Mouse (Mus musculus): ENCODE measurements around the gene Trp53rka.
"Not testable (repeated sequence)": the region's sequence is repeated elsewhere in the genome, so short reads cannot be mapped to it uniquely, and the experiment has no call there.

DNA sequence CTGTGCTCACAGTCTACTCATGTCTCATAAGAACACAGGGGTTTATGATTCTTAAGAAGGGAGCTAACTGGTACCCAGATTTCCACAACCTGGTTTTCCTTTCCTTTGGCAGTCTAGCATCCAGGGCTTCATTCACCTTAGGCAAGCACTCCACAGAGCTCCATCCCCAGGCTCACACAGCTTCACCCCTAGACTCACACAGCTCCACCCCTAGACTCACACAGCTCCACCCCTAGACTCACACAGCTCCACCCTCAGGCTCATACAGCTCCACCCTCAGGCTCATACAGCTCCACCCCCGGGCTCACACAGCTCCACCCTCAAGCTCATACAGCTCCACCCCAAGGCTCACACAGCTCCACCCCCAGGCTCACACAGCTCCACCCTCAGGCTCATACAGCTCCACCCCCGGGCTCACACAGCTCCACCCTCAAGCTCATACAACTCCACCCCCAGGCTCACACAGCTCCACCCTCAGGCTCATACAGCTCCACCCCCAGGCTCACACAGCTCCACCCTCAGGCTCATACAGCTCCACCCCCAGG, 17.9 kb upstream of the Trp53rka start:
- not testable (repeated sequence) for TF ChIP-seq POLR2A (IDR thresholded peaks at IDR 0.05; ENCODE audit: extremely low read depth, insufficient read depth, low read length); CTCF (IDR thresholded peaks at IDR 0.05; ENCODE audit: low read depth, low read length)

All from liver, adult 2 months (tissue).